Mouse (Mus musculus): Measurements from ENCODE around the gene Atp6v1c2. TPM values are rescaled to one million over a fixed set of nuclear protein-coding genes. Genes with fewer than 3 reads are reported as not detected.
A peak's percentile ranks its signal among the peaks of the same experiment; 100 is the strongest.

Atp6v1c2 gene
- total RNA-seq, 2 experiments from 2014 or later = 2.8 to 4.2 TPM

- DNase-seq = no peak
Measured at GRCm38 (mm10) chr12:17255602-17256001, 73.6 kb downstream of the Atp6v1c2 start.

DNA sequence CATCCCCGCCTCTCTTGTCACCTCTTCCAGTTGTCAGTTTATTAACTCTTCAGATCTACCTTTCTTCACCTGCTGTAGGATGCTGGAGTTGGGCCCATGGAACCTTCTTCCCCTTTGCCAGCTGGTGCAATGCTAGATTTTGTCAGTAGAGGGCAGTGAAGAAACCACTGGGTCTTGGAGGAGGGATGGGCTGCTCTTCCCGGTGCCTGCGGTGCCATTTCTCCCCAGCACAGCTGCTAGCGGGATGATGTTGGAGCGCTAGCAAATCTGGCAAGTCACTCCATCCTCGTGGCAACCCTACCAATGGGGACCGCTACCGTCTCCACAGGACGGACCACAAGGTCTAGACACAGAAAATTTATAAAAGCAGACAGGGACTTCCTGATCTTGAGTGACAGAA, 76.1 kb downstream of the Atp6v1c2 start:
- DNase-seq = peak; percentile 58 to 63

GRCm38 (mm10) chr12:17250962-17251361, 78.2 kb downstream of the Atp6v1c2 start:
- no peak for DNase-seq

GRCm38 (mm10) chr12:17242041-17242440, 87.1 kb downstream of the Atp6v1c2 start:
- DNase-seq = no peak

DNA sequence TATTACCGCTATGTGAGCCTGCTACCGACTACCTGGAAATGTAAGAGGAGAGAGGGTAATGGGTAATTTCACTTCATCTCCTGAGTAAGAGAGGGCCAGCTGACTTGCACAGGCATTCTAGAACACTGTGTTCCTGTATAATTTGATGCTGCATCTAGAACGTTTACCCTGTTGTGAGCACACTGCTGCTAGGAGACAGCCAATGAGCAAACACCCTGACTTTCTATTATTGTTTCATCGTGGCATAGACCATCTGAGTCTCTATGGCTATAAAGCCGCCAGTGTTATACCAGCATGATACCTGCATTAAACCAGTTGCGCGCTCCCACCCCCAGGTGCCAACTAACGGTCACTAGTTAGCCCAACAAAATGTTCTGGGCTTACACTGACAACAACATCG, 87.5 kb downstream of the Atp6v1c2 start:
- DNase-seq = no peak

GRCm38 (mm10) chr12:17241016-17241415, 88.1 kb downstream of the Atp6v1c2 start:
- DNase-seq = no peak

GRCm38 (mm10) chr12:17239428-17239688, 89.8 kb downstream of the Atp6v1c2 start:
- DNase-seq = no peak

- DNase-seq = no peak
Measured at GRCm38 (mm10) chr12:17238588-17239427, 90.4 kb downstream of the Atp6v1c2 start.

- DNase-seq = no peak
Measured at GRCm38 (mm10) chr12:17235535-17236313, 93.4 kb downstream of the Atp6v1c2 start.

Small RNAs within 50 kb of the gene (microRNA-seq; reads per million reads assigned to microRNA genes)
- 1.5 to 2.8 reads per million in 2 experiments for gene Mir3066

Other genes starting within 250 kb of the Atp6v1c2 start
- gene Kcnf1, start 152.5 kb downstream of the Atp6v1c2 start, total RNA-seq (2021) = 10 to 100 TPM; 35.2 to 40.0 TPM
- 100 to 1,000 TPM; 170 to 200 TPM for gene Pdia6, start 62.8 kb downstream of the Atp6v1c2 start, total RNA-seq (2021)
- 10 to 100 TPM; 19.7 to 20.9 TPM for gene Nol10, start 19.1 kb upstream of the Atp6v1c2 start, total RNA-seq (2021)
- 10 to 100 TPM; 70.4 to 71.1 TPM for gene Odc1, start 215.4 kb upstream of the Atp6v1c2 start, total RNA-seq (2021)